Mouse (Mus musculus) small intestine, adult 2 months (tissue): Measurements from ENCODE around the gene Hdac4.

Experiments
- CTCF ChIP-seq: fragments of 200-500 bp; IDR thresholded peaks from 2 replicates; pipeline ENCODE4 v1.5.1; 2012; ENCODE audit warnings: low read depth, mild to moderate bottlenecking, control low read depth, inconsistent platforms, low read length, moderate library complexity, mixed read lengths; ENCODE audit not compliant: insufficient replicate concordance, insufficient read length; ENCODE audit errors: extremely low read depth
- POLR2A ChIP-seq: fragments of 200-500 bp; IDR thresholded peaks from 2 replicates; pipeline ENCODE4 v1.6.1; 2012; ENCODE audit warnings: low read depth, mild to moderate bottlenecking, control low read depth, inconsistent platforms, low read length, moderate library complexity

DNA sequence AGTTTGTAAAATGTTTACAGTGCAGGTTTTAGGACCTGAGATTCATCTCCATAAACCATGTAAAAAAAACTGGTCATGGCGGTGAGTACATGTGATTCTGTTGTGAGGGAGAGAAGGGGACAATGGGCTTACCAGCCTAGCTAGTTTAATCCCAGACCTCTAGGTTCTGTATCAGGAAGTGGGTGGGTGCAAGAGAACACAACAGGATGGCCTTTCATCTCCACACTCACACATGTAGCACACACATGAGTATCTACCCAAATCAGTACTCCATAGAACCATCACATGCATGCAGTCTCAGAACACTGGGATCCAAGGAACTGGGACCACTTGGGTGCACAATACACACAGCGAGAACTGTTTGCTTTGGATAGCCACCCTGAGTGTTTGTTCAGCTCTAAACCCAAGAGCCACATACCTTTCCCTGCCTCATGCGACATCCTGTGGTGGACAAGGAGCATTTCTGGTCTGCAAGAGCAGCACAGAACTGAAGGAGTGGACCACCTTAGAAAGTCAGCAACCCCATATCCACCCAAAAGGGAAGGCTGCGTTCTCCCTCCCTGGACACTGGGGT, 143.9 kb downstream of the Hdac4 start:
- TF ChIP-seq POLR2A (no peak), CTCF (no peak)
